Mouse (Mus musculus) lung, adult 2 months (tissue): ENCODE results near the gene Sar1a.

Source experiments
- CTCF ChIP-seq: fragments of 200-500 bp; IDR thresholded peaks from 2 replicates; pipeline ENCODE4 v1.5.1; 2011; ENCODE audit warnings: mild to moderate bottlenecking, low read length, control low read depth; ENCODE audit not compliant: insufficient read depth
- POLR2A ChIP-seq: fragments of 200-500 bp; IDR thresholded peaks from 2 replicates; pipeline ENCODE4 v1.6.1; 2011; ENCODE audit warnings: low read depth, mild to moderate bottlenecking, control low read depth, low read length, borderline replicate concordance; ENCODE audit errors: extremely low read depth

DNA sequence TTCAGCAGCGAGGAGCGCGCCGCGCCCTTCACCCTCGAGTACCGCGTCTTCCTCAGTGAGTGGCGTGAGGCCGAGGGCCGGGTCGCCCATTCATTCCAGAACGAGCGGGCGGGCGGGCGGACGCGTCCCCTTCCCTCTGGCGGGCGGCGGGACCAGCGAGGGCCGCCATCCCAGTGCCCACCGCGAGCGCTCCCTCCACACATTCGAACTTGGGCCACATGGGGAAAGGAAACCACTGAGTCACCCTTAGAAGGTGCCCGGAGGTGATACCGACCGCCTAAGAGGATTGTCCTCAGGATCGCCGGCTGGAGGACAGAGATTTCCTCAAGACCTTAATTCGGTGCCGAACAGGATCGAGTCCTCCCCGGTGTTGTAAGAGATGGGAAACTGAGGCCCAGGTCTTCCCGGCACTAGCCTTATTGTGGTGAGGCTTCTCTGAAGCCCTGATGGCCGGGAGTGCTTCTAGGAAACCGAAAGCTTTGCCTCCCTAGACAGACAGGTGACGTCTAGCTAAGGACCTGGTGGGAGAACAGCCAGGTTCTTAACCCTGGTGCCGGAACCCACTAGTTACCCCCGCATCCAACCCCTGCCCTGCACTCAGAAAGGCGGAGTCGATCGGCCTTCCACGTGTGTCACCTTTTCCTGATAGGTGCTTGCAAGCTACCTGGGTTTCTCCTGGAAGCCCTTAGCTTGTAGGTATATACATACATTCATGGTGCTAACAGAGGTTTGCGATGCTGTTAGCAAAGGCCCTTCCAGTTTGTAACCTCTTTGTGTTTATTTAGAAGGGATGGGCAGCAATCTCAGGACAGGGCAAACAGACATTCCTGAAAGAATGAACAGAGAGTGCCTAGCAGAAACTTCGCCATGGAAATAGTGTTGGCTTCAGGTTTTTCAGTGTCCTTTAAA lies 31.1 kb upstream of the Sar1a start:
- no peak for TF ChIP-seq CTCF
- no peak for TF ChIP-seq POLR2A
